Mouse (Mus musculus) cerebellum, adult 11-12 months (tissue): ENCODE measurements around the gene Mpv17l2.

Experiments
- DNase-seq: peaks from one replicate; pipeline ENCODE4 v3.0.0; 2022

The Mpv17l2 gene

GRCm38 (mm10) chr8:70718297-70718696 lies 42.4 kb downstream of the Mpv17l2 start, which contains the start of gene Gm3336:
TSS of gene Gm3336 (plus strand) at chr8:70718543.
- peak; percentile 74 for DNase-seq

DNA sequence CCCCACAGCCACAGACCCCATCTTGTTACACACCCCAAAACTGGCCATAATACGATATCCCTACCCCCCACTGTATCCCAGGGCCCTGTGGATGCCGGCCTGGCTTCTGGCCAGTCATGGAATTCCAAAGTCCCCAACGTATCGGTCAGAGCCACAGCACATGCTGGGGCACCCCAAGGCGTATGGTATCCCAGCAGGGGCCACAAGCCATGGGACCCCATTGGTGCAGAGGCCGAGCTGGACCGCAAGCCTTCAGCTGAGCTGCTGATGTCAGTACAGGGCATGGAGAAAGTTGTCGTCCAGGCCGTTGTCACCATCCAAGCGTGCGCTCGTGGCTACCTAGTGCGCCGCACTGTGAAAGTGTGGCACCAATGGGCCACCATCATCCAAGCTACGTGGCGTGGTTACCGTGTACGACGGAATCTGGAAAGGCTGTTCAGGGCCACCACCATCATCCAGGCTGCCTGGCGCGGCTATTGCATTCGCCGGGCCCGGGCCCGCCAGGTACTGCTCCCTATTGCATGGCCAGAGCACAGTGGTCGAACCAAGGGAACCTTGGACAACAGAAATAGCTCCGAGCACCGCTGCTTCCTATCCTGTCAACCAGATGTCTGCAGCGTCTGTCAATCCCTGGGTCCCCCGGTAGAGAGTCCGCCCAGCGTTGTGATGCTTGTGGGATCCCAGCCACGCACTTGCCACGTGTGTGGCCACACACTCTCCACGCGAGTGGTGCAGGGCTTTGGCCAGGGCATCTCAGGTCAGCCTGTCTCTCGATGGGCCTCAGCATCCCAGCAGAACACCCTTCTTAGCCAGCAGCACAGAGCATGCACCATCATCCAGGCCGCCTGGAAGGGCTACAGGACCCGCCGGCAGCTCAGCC lies 44.0 kb downstream of the Mpv17l2 start:
- peak; percentile 23 for DNase-seq

DNA sequence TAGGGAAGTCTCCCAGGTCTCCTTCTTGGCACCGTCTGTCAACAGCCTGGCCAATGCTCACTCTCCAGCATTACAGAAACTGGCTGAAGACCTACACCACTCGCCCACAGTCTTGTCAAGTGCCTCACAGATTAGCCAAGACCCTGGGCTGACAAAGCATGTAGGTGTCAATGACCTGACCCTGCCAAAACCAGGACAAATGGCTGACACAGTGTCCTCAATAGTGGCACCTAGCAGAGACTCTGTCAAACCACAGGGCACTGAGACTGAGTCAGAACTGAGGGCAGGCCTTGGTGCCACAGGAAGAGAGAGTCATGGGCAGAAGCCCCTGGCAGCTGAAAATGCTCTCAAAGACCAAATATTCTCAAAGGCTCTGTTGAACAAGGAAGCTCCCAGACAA lies 45.7 kb downstream of the Mpv17l2 start:
- DNase-seq, result no peak

DNA sequence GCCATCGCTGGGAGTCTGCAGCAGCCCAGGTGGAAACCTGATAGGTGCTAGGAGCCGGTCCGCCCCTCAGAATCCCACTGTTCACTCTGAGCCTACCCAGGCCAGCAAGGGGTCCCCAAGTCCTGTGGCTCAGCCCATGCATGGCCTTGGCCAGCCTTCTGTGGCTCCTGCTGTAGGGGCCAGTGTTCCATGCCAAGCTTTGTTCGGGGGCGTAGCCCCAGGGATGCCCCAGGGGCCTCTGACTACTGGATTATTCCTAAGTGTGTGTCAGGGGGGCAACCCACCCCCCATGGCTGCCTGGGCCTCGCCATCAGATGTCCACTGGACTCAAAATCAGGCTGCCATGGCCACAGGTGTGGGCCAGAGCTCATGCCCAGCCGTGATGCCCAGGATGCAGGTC lies 46.8 kb downstream of the Mpv17l2 start:
- DNase-seq, result no peak

DNA sequence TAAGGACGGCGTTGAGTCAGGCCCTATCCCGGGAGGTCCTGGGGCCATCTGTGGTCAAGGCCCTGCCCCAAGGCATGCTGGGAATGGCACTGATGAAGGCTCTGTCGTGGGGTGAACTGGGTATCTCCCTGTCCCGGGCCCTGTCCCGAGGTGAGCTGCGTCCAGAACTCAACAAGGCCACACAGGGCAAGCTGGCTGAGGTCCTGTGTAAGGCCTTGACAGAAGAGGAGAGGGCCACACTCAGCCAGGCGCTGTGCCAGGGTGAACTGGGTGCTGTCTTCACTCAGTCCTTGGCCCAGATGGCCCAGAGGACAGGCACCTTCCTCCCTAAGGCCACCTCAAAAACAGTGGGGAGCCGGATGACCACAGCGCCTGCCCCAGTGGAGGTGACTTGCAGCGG lies 49.7 kb downstream of the Mpv17l2 start:
- DNase-seq, result peak; percentile 33

GRCm38 (mm10) chr8:70710296-70710695 lies 50.5 kb downstream of the Mpv17l2 start:
- DNase-seq, result no peak

GRCm38 (mm10) chr8:70709794-70710193 lies 51.0 kb downstream of the Mpv17l2 start:
- DNase-seq, result no peak
